Mouse (Mus musculus) thymus, adult 2 months (tissue): ENCODE data around the gene Pck2.

Experiments
- CTCF ChIP-seq: fragments of 200-500 bp; IDR thresholded peaks from 2 replicates; pipeline ENCODE4 v1.5.1; 2012; ENCODE audit warnings: mild to moderate bottlenecking, control low read depth, low read length, moderate library complexity, borderline replicate concordance; ENCODE audit not compliant: control insufficient read depth, poor library complexity, insufficient read depth; ENCODE audit errors: extremely low read depth
- POLR2A ChIP-seq: fragments of 200-500 bp; IDR thresholded peaks from 2 replicates; pipeline ENCODE4 v1.6.1; 2012; ENCODE audit warnings: mild to moderate bottlenecking, low read length, control low read depth, moderate library complexity; ENCODE audit not compliant: control insufficient read depth, poor library complexity, insufficient read depth; ENCODE audit errors: extremely low read depth

DNA sequence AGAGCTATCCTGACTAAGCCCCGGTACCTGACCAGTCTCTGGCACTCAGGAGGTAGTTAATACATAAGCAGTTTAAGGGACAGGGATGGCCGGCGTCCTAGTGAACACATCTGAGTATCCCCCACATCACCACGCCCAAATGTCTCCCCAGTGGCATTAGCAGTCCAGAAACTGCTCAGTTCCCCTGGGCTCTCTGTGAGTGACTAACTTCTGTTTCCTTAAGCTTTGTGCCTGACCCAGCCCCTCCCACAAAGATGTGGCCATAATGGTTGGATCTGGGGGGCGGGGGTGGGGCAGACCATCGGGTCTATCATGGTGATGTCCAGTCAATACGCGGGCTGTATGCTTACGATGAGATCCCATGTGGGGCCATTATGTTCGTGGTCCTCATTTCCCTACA, 30.5 kb upstream of the Pck2 start:
- TF ChIP-seq CTCF (no peak), POLR2A (no peak)
